Mouse (Mus musculus) kidney, postnatal 0 days (tissue): ENCODE measurements at regions not wholly inside any gene's neighbourhood (a gene's known extent, or its start where the extent isn't known, plus 50 kb on each side); places are given as distances from the start of the nearest gene placed in this dataset.
A peak's percentile ranks its signal among the peaks of the same experiment; 100 is the strongest.

ENCODE experiments used
- ATAC-seq: fragments of 200-750 bp; cut with Nextera tagmentation; replicated peaks from 2 replicates; pipeline ENCODE4 v1.8.0; 2017; ENCODE audit warnings: low read depth, moderate number of reproducible peaks, moderate TSS enrichment, moderate library complexity; ENCODE audit not compliant: low FRiP score
- DNase-seq: peaks from one replicate; pipeline ENCODE4 v3.0.0-alpha.2; 2016; ENCODE audit warnings: low spot score
- H3K27ac ChIP-seq: fragments of 300-500 bp; sonication (generic); 2 replicates; pipeline ENCODE4 v1.5.1; 2014; ENCODE audit warnings: mild to moderate bottlenecking
- H3K27me3 ChIP-seq: fragments of 300-500 bp; sonication (generic); 2 replicates; pipeline ENCODE4 v1.6.1; 2014; ENCODE audit warnings: low read length, mixed read lengths; ENCODE audit not compliant: insufficient read depth
- H3K36me3 ChIP-seq: fragments of 300-500 bp; sonication (generic); 2 replicates; pipeline ENCODE4 v1.6.1; 2014; ENCODE audit warnings: low read length, mixed read lengths; ENCODE audit not compliant: insufficient read depth
- H3K4me1 ChIP-seq: fragments of 300-500 bp; sonication (generic); replicated peaks from 2 replicates; pipeline ENCODE4 v1.6.1; 2014; ENCODE audit warnings: antibody characterized with exemption, low read length, mixed read lengths; ENCODE audit not compliant: insufficient read depth
- H3K4me2 ChIP-seq: fragments of 300-500 bp; sonication (generic); 2 replicates; pipeline ENCODE4 v1.6.1; 2014; ENCODE audit warnings: mild to moderate bottlenecking, low read length, moderate library complexity, mixed read lengths
- H3K4me3 ChIP-seq: fragments of 300-500 bp; sonication (generic); replicated peaks from 2 replicates; pipeline ENCODE4 v1.5.1; 2014; ENCODE audit warnings: low read depth, low read length
- H3K9ac ChIP-seq: fragments of 300-500 bp; sonication (generic); 2 replicates; pipeline ENCODE4 v1.6.1; 2014; ENCODE audit warnings: low read depth, low read length
- H3K9me3 ChIP-seq: fragments of 300-500 bp; sonication (generic); replicated peaks from 2 replicates; pipeline ENCODE4 v1.6.1; 2016; ENCODE audit warnings: low read length, inconsistent platforms, mixed read lengths
- CTCF ChIP-seq: IDR thresholded peaks from 2 replicates; pipeline ENCODE4 v1.5.1; 2016; ENCODE audit warnings: antibody characterized with exemption, low read depth, mild to moderate bottlenecking, moderate library complexity
- WGBS: fragments of 180-500 bp; shearing (Covaris S2); extraction: QIAGEN DNeasy Blood & Tissue Kit; methylation state at CpG from one replicate; pipeline ENCODE4 v1.1.7; 2014; 5-methylcytosine and 5-hydroxymethylcytosine counted together

DNA sequence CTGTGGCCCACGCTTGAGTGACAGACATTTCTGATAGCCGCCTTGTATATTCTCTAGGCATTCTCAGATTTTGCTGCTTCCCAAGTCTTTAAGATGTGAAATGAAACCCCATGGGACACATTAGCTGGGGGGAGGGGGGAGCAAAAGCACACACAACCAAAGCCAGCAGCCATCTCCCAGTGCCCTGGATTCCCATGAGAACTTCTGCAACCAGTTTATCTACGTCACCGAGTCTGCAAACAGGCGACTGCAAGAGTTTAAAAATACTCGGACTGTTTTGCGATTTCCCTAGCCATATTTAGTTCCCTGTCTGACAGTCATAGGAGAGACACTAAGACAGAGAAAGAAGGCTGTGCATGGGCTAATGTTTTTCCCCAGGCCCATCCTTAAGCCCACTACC, 52.3 kb upstream of the Hddc2 start:
- no peaks in the 10 kb centered on the region for H3K4me1 ChIP-seq
- no peak for TF ChIP-seq CTCF
- H3K9ac ChIP-seq: no peak overlapping the region
- H3K4me3 ChIP-seq: no peak overlapping the region
- ATAC-seq: no peak
- DNase-seq: no peak
- H3K9me3 ChIP-seq: no peaks in the 10 kb centered on the region
- H3K4me2 ChIP-seq: peak overlapping the region; percentile 3; the same call in 1 of the 2 replicates
- WGBS: 50% methylated on average over 7 of the region's 7 CpGs
- no peaks in the 10 kb centered on the region for H3K36me3 ChIP-seq
- H3K27ac ChIP-seq: 0 out of 2 replicates have a peak overlapping the region, but pooled peaks have one; percentile 8
- no peaks in the 10 kb centered on the region for H3K27me3 ChIP-seq
